In the genomic region with DNA sequence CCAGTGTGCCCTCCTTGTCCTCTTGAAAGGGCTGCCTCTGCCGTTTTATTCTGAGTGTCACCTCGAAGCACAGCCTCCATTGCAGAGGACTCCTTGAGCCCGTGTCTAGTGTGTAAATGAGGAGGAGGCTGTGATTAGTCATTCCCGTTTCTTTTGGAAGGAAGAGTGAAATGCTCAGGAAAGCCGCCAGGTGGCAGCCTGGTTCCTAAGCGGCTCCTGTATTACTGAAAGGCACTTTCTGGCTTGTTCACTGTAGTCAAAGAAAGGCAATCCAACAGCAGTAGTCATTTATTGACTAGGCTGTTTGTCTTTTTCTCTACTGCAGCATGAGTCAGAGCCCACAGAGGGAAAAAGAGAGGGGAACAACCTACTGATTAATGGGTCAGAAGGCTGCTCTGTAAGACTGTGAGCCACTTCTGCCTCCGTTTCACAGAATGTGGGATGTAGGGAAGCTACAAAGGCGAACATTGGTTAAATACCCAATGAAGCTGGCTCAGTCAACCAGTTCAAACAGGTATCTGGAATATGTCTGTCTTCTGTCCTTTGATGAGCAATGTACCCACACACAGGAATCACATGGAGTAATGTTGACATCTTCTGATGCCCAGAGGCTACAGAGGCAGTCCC, we compare ENCODE assay signal across 8 mouse cellular contexts.
DNase-seq lines count a peak whose midpoint lies in the region; ATAC-seq and TF ChIP-seq lines count a peak whose summit lies in the region.

No protein-coding gene starts in this region.

- peak; percentile 78 for TF ChIP-seq CTCF in lung, adult 2 months (IDR thresholded peaks at IDR 0.05; ENCODE audit: insufficient read depth, low read length)
- 0 out of 2 replicates have a peak, but pooled peaks have one; percentile 25 for TF ChIP-seq CTCF in olfactory bulb, adult 2 months (IDR thresholded peaks at IDR 0.05; ENCODE audit: insufficient read depth, low read depth, low read length)
- TF ChIP-seq CTCF in thymus, adult 2 months (IDR thresholded peaks at IDR 0.05; ENCODE audit: borderline replicate concordance, control insufficient read depth, extremely low read depth, insufficient read depth, low read length, poor library complexity): no peak

- H3K27me3 ChIP-seq in thymus, adult 2 months (ENCODE audit: control insufficient read depth, insufficient read depth, low read length): no peaks in the 10 kb centered on the region

- no peaks in the 10 kb centered on the region for H3K4me1 ChIP-seq in lung, adult 2 months (ENCODE audit: control insufficient read depth, insufficient read depth, low read length)
- H3K4me1 ChIP-seq in olfactory bulb, adult 2 months (ENCODE audit: control insufficient read depth, insufficient read depth, low read length): peaks cover 3% of the 10 kb centered on the region; the same call in 1 of the 2 replicates
- 0 out of 2 replicates have a peak, but pooled peaks cover 2% of the 10 kb centered on the region for H3K4me1 ChIP-seq in thymus, adult 2 months (replicated peaks; ENCODE audit: control insufficient read depth, insufficient read depth, low read length)

- 20% methylated on average over 8 of the region's 8 CpGs for WGBS in lung, adult 2 months
- WGBS in olfactory bulb, adult 2 months: 9% methylated on average over 8 of the region's 8 CpGs
- 25% methylated on average over 8 of the region's 8 CpGs for WGBS in thymus, adult 2 months

- TF ChIP-seq POLR2A in lung, adult 2 months (IDR thresholded peaks at IDR 0.05; ENCODE audit: borderline replicate concordance, extremely low read depth, low read depth, low read length): no peak
- no peak for TF ChIP-seq POLR2A in olfactory bulb, adult 2 months (IDR thresholded peaks at IDR 0.05; ENCODE audit: insufficient read depth, low read depth, low read length)
- TF ChIP-seq POLR2A in thymus, adult 2 months (IDR thresholded peaks at IDR 0.05; ENCODE audit: control insufficient read depth, extremely low read depth, insufficient read depth, low read length, poor library complexity): no peak

- DNase-seq in MEL-GATA-1-ER (ENCODE audit: extremely low read depth, low read depth): peak; percentile 68
- DNase-seq in cerebellum, adult 9-10 months: peak; percentile 95
- DNase-seq in frontal cortex, adult 2 months (ENCODE audit: extremely low spot score in 1 of 2, low spot score in 1 of 2): peak; percentile 86 to 95
- DNase-seq in layer of hippocampus, adult 8-10 months (ENCODE audit: low spot score in 2 of 2): peak; percentile 88 to 91
- DNase-seq in lung, adult 2 months: peak; percentile 74
- peak; percentile 39 for DNase-seq in thymus, adult 2 months

- ATAC-seq in hematopoietic stem cell, adult 5-6 weeks (replicated peaks in 1 of 2; ENCODE audit: insufficient read depth in 1 of 2, low FRiP score in 2 of 2, low TSS enrichment in 1 of 2, low read depth in 1 of 2, poor library complexity in 2 of 2, severe bottlenecking in 2 of 2): peak; percentile 73

- no peak overlapping the region for H3K4me3 ChIP-seq in lung, adult 2 months (replicated peaks; ENCODE audit: extremely low read depth, low read depth, low read length)
- H3K4me3 ChIP-seq in olfactory bulb, adult 2 months (ENCODE audit: insufficient read depth, low read depth, low read length): peak overlapping the region; percentile 39
- H3K4me3 ChIP-seq in thymus, adult 2 months (ENCODE audit: control insufficient read depth, insufficient read depth, low read length): no peak overlapping the region

- H3K27ac ChIP-seq in olfactory bulb, adult 2 months (ENCODE audit: insufficient read depth, low read depth, low read length): peak overlapping the region; percentile 83
- no peak overlapping the region for H3K27ac ChIP-seq in thymus, adult 2 months (ENCODE audit: control insufficient read depth, insufficient read depth, low read length)

- H3K36me3 ChIP-seq in thymus, adult 2 months (ENCODE audit: control insufficient read depth, insufficient read depth, low read length): no peaks in the 10 kb centered on the region

Comparison
In these comparisons a context has a peak if more than half of its experiments do, and no peak if none do; other contexts are left out.
1. DNase-seq: peak in every context shown above with its lines; median percentile 95 in cerebellum, adult 9-10 months; 90 in frontal cortex, adult 2 months; 90 in layer of hippocampus, adult 8-10 months; 74 in lung, adult 2 months; 68 in MEL-GATA-1-ER; 39 in thymus, adult 2 months.